Mouse (Mus musculus) cerebellum, postnatal 25 days (tissue): ENCODE measurements around the gene Cep44.

Source experiments
- DNase-seq, 2 experiments: peaks; one replicate each; pipeline ENCODE4 v3.0.0; 2021; ENCODE audit warnings: mixed read lengths in 2 of 2

The Cep44 gene

DNA sequence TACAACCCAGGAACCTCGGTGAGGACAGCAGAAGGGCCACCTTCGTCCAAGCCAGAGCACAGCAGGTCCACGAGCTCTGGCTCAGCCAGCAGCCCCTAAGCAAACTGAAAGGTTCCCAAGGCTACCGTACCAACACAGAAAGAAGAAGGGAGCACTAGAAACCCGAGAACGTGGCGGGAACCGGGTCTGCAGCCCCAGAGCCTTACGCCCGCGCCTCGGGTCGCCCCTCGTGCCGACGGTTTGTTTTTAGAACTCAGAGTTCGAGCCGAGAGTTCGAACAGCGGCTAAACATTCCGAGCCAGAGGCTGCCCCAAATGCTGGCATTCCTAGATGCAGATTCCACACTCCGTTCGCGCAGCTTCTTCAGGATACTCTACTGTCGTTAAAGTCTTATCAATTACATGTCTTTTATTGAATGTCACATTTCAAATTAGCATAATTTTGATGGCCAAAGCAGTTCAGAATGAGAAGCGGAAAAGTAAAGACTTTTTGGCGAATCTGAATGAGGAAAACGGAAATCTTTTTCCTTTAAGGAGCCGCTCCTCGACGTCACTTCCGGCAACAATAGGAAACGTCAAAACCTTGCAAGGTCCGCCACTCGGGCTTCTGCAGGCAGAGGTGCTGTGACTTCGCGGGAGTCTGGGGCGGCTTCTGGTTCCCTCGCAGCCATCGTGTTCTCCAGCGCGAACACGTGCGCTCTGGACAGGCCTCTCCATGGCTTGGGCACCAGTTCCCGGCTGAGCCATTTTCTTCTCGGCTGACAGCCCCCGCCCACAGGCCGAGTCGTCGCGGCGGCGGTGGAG, at the start of gene Cep44, which contains the start of gene Fbxo8:
Gene Cep44, minus strand, starts transcription at position 490 of the 803 bp plus-strand sequence.
Gene Fbxo8, plus strand, starts transcription at position 533 of the 803 bp plus-strand sequence.
- peak; percentile 86 for DNase-seq

DNA sequence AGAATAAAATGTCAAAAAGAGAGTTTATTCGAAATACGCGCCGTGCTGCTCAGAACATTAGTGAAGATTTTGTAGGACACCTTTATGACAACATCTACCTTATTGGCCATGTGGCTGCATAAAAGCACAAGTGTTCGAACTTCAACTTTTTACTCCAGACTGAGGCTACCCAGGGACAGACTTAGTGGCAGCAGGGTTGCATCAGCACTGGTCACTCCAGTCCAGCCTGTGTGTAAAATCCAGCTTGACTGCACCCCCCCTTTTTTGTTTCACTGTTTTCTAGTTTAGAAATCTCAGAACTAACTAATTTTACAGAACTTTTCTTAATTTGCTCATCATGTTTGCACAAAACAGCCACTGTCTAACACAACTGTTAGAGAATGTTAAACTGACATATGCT, 40.7 kb upstream of the Cep44 start:
- no peak for DNase-seq

DNA sequence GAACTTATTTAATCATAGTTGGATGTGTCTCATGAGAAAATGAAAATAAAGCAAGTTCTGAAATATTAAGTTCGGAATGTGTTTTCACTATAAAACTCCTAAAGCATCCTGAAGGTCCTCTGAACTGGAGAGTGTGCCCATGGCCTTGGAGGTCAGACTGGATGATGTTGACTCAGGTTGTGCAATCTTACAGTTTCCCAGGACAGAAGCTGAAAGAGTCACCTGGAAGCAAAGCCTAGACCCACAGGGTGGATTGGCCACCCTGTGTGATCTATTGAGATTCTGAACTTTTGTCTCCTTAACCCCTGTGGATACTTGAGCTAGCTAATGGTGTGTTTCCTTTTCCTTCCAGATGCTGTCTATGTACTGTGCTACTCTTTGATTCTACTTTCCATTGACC, 40.2 kb upstream of the Cep44 start:
- DNase-seq, result no peak

DNA sequence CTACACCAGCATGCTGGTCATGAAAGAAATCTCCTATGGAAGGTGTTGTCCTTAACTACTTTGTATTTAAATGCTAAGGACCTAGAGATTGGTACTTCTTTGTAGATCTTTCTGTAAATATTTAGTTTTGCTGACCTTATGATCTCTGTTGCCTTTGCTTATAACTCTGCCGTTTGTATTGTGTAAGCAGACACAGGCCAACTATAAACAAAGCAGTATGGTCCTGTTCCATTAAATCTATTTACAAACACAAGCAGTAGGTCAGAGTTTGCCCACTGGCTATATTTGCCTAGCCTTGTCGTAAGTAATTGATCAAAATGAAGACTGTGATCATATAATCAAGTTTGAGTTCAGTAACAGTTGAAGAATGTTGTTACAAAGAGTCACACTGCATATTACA, 38.2 kb upstream of the Cep44 start:
- DNase-seq, result no peak

DNA sequence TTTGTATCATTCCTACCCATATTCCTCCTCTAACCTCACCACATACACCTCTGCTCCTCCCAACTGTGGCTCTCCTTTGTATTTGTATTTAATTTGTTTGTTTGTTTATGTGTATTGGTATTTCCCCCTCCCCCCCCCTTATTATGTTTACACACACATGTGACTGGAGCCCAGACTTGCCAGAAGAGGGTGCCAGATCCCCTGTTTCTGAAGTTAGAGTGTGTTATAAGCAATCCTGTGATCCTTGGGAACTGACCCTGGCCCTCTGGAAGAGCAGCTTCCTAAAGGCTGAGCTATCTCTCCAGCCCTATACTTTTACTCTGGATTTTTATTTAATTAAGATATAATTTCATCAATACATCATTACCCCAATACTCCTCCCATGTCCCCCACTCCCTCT, 32.0 kb upstream of the Cep44 start:
- DNase-seq, result peak in 1 of 2 experiments; percentile 33

DNA sequence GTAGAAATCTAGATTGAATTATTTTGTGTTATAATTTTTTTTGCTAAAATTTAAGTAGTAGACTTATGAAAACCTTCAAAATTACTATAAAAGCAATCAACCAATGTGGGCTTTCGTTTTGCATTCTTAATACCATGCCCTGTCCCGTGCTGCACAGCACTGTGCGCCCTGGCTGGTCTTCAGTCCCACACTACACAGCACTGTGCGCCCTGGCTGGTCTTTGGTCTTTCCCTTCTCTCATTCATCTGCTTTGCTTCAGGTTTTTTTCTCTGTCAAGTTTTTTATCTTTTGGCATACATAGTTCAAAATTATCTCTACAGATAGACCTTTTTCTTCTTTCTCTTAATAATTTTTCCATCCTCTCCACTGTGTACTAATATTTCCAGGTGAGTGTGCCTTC, 30.1 kb upstream of the Cep44 start:
- DNase-seq, result peak in 1 of 2 experiments; percentile 37

DNA sequence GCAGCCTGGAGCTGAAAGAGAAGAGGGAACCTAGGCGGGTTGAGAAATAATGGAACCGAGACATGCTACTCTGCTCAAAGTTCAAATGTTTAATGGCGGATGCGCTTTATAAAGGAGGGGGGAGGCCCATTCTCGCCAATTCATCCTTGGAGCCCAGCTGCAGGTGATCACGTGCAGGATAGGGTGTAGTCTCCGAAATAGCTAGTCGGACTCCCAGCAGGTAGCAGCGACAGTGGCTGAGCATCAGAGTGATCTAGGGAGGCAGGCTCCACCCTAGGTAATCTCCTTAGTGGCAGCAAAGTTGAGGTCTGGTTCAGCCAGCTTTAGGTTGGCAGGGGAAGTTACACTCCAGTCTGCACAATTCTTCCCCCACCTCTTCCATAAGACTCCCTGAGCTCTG, 16.0 kb upstream of the Cep44 start:
- no peak for DNase-seq

DNA sequence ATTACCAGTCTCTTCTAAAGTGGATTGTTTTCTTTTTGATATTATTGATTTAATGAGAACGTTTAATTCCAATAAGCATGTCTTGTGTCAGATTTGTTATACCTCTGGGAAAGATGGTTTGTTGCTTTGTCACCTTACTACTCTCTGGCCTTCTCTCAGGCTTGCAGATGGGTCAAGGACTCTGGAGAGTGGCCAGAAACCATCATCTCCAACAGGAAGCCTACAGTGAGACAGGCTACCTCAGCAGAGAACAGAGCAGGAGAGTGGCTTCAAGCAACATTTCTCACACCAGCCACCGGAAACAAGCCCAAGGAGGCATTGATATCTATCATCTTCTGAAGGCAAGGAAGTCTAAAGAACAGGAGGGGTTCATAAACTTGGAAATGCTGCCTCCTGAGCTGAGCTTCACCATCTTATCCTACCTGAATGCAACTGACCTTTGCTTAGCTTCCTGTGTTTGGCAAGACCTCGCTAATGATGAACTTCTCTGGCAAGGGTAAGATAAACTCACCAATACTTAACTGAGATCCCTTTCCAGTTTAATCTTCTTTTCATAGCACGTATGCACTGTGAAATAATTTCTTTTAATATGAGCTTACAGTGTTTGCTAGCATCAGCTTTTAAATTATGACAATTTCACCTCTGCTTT, 13.7 kb upstream of the Cep44 start:
- peak; percentile 32 to 60 for DNase-seq

DNA sequence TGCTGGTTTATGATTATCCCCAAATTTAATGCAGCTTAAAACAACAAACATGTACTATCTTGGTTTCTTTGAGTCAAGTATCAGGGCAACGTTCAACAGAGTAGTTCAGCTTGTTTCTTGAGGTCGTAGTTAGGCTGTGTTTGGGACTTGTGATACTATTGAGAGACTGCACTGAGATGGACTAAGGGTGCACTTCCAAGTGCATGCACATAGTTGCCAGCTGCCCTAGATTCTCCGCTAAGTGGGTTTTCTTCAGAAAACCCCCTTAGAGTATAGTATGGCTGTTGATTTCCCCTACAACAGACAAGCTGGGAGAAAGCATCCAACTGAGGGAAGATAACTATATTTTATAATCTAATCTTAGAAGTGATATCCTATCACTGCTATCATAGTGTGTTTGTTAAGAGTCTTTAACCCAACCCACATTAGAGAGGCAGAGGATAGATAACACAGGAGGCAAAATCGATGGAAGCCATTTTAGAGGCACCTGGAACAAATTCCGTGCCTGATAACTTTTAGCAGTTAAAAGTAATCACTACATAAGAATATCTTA, 1.8 kb upstream of the Cep44 start:
- no peak for DNase-seq

DNA sequence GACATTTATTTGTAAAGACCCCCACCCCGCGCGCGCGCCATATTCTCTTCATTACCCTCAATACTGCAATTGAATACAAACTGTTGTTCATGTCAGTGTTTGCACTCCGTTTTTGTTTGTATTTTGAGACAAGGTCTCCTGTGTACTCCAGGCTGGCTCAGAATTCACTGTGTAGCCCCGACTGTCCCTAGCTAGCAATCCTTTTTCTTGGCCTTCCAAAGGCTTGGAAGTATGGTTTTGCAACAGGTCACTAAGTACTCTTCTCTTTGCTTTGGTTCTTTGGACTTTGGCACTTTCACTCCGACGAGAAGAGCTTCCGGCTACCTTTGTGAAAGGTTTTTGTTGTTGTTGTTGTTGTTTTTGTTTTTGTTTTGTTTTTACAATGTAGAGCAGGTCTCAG, 1.2 kb upstream of the Cep44 start:
- peak in 1 of 2 experiments; percentile 7 for DNase-seq

DNA sequence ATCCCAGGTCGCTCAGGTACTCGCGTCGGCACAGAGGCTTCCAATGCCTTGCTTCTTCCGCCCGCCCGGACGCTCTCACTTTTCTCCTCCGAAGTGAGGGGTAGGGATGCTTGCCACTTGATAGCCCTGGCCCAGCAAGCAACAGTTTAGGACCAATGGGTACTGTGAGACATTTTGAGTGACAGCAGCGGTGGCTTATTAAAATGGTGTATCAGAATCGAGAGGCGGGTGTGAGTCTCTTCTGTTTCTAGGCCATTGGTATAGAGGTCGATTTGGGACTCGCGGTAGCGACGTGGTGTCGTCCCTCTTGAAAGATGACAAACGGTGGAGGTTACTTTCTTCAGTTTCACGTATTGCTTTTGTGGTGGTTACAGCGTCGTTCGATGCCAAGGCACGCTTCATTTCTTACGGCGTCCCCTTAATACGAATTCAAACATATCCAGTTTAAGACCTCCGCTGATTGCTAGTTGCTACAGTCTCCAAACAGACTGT, 560 bp upstream of the Cep44 start:
- DNase-seq, result peak; percentile 85 to 88

DNA sequence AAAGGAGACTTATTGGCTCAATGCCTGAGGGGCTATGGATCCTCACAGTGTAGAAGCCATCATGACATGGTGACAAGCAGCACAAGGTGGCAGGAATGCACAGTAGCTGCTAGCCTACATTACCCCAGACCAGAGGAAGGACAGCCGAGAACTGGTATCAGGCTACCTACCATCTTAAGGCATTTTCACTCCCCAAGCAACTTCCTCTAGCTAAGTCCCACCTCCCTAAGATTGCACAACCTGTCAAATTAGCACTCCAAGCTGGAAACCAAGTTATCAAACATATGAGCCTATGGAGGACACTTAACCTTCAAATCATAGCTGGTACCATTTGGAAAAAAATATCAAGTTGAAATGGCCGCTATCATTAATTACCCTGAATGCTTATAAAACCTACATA, 3.0 kb downstream of the Cep44 start:
- no peak for DNase-seq

DNA sequence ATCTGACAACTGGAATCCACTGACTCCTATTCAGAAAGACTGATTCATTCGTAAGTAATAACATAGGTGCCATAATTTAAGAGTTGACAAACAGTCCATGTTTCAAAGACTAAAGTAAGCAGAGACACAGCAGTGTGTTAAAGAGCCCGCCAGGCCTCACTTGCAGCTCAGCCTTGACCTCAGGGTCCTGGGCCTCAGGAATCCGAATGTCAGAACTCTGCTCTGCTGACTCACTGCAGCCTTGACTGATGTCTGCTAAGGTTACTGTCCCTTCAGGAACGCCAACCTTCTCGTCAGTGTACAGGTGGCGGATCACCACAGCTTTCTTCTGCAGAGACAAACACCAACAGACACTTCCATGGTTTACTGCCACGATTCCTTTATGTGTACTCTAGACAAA, 10.1 kb downstream of the Cep44 start:
- no peak for DNase-seq

DNA sequence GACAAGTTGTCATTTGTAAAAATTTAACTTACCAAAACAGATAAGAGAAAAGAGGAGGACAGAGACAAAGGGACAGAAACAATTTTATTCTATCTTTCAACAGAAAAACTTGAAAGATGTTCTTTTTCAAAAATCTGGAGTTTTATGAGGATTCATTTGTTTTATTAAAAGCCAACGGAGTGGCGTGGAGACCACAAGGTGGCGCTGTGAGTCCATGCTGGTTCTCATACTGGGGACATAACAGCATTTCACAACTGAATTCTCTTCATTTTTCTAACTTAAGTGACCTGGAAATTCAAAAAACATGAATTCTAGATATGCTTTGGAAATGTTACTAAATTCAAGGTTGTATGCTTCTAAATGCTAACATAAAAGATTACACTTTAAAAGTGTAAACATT, 20.5 kb downstream of the Cep44 start:
- DNase-seq, result peak; percentile 54 to 80

DNA sequence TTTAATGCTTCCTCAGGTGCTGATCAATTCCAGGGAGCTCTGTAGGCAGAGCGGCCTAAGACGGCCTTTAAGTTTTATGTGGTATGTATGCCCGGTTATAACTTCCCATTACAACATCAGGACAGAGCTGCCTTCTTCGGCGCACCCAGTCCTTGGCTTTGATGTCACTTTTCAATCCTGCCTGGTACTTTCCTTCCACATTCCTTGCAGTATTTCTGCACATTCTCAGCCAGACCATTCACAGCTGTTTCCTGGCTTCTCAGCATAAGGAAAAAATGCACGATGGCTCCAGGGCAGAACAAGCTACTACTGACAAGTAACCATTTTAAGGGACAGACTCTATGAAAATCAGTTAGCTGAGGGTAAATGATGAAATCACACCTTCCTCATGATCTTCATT, 22.0 kb downstream of the Cep44 start:
- no peak for DNase-seq

DNA sequence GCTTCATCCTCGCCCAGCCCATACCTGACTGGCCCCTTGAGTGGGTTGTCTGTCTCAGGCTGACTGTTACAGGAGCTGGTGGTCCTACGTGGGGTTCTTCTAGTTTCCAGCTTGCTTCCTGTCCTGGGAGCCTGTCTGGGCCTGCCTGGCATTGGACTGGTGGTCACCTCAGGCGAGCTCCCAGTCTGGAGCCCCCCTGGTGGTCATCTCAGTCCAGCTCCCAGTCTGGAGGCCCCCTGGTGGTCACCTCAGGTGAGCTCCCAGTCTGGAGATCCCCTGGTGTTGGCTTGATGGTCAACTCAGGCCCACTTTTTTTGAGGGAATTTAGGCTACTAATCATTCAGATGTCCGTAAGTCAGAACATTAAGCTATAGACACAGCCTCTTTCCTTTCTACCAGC, 29.8 kb downstream of the Cep44 start:
- no peak for DNase-seq

DNA sequence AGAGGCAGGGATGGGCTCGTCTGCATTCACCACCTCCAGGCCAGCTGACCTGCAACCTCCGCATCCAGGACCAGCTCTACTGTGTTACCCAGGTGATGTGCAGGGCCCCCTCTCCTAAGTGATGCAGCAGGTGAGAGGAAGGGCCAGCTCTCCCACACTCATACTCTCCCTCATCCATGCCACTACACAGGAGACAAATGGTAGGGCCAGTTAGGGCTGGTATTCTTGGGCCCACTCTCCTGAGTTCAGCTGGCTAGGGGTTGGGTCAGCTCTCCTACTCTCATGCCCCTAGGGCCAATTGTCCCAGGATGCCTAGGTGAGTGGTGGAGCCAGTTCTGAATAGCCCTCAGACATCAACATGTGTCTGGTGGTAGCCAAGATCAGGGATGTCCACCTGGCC, 30.6 kb downstream of the Cep44 start:
- DNase-seq, result no peak

DNA sequence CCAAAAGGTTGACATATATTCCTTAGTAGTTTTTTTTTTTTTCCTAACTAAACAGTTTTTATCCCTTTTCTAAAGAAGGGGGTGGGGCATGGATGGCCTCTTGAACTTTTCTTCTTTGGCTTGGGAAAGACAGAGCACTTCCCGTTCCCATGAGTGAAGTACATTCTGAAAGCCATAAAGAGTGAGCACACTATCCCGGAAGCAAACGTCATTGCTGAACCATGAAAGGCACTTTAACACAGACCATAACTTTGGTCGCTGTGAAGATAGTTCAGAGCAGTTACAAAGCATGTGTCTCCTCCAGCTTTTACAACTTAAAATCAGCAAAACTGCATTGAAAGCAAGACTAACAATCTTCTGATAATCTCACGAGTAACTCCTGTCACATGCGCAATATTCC, 32.0 kb downstream of the Cep44 start:
- no peak for DNase-seq

DNA sequence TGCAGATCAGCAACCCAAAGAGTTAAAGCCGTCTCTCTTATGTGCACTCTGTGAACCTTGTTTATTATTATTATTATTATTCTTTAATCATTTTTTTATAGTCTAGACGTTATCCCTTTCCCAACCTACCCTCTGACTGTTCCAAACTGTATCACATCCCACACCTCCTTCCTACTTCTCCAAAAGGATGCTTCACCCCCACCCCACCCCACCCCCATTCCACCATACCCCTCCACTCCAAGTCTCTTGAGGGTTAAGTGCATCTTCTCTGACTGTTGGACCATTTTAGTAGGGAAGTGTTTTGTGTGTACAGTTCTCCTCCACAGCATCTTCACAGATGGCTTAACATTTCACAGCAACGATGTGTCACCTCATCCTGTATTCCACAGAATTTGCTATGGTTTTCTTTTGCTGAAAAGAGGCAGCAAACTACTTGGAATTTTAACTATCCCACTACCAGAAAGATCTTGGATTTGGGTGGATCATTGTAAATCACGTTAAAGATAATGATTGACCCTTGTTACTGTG, 41.8 kb downstream of the Cep44 start:
- no peak for DNase-seq

DNA sequence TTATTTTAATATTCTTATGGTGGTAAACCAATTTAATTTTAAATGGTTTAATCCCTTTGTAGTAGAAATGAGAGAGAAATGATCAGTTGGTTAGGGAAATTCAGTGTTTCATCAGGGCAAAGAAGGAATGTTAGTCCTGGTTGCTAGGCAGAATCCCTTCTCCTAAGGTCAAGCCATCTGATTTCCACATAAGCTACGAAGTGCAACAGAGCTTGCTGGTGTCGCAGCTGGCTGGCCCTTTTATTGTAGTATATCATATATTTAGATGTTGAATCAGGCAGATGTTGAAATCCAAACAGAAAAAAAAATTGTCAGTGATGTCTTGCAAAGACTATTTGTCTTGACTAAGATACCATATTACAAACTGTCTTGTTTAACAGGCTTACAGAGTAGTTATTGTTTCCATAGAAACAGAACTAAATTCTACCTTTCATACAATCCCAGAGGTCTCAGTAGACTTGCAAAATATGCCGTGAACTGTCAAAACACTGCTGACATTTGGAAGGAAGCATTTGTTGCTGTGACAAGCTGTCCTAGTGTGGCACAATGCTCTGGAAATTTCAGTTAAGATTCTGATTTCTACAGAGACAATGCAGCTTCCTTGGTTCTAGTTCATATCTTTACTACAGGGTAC, 42.4 kb downstream of the Cep44 start:
- DNase-seq, result no peak

DNA sequence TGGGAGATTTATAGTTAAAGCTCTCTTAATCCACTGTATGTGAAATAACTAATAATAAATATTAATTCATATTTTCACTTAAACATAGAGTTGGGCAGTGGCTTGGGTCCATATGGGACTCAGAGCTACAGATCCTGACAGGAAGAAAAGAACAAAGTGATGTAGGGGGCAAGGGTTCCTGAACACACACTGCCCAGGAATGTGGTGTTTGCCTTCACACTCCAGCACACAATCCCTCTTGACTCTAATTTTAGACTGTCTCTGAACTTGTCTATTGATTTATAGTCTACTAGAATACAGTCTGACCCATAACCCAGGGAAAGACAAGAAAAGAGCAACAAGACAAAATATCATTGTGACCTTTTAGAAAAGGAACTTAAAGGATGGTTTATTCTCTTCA, 48.9 kb downstream of the Cep44 start:
- no peak for DNase-seq

DNA sequence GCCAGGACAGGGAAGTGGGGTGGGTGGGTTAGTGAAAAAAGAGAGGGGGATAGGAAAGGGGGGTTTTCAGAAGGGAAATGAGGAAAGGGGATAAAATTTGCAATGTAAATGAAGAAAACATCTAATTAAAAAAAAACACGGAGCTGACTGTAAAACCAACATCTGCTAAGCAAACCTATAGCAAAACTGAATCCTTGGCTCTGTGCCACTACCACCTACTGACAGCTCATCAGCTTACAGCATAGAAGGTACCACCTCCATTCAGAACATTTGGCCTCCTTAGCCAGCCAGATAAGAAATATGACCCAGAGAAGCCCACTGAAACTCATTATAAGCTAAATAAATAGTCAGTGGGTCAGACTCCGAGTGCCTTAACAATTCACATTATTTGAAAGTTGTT, 61.4 kb downstream of the Cep44 start:
- peak in 1 of 2 experiments; percentile 3 for DNase-seq

DNA sequence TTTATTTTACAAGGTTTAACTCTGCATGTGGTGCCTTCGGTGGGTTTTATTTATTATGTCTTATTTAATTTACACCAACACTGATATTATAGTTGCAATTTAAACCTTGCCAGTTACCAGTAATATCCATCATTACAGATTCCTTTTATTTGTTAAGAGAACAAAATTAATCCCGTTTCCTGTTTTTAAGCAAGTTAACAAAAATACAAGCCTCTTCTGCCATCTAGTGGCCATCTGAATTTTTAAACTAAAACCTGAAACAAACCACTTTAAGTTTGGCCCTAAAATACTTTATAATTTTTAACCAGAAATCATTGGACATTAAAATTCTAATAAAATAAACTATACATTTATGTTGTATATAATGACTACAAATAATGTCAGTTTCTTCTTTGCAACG, 64.8 kb downstream of the Cep44 start:
- no peak for DNase-seq
